Mouse (Mus musculus) kidney, adult 2 months (tissue): ENCODE measurements around the gene H2al2a. TPM values are rescaled to one million over a fixed set of nuclear protein-coding genes. Genes with fewer than 3 reads are reported as not detected.

Source experiments
- DNase-seq: peaks from one replicate; pipeline ENCODE4 v3.0.0; 2021
- H3K27ac ChIP-seq: fragments of 200-500 bp; 2 replicates; pipeline ENCODE4 v1.5.1; 2012; ENCODE audit warnings: low read depth, low read length, control low read depth, inconsistent platforms; ENCODE audit not compliant: insufficient read depth
- H3K27me3 ChIP-seq: fragments of 200-500 bp; replicated peaks from 2 replicates; pipeline ENCODE4 v1.6.1; 2012; ENCODE audit warnings: mild to moderate bottlenecking, moderate library complexity, low read length, inconsistent platforms; ENCODE audit not compliant: control insufficient read depth, insufficient read depth
- H3K36me3 ChIP-seq: fragments of 200-500 bp; 2 replicates; pipeline ENCODE4 v1.6.1; 2012; ENCODE audit warnings: mild to moderate bottlenecking, moderate library complexity, low read length, inconsistent platforms; ENCODE audit not compliant: control insufficient read depth, insufficient read depth
- H3K4me1 ChIP-seq: fragments of 200-500 bp; 2 replicates; pipeline ENCODE4 v1.6.1; 2011; ENCODE audit warnings: low read length; ENCODE audit not compliant: control insufficient read depth, insufficient read depth
- H3K4me3 ChIP-seq: fragments of 200-500 bp; 2 replicates; pipeline ENCODE4 v1.5.1; 2011; ENCODE audit warnings: mild to moderate bottlenecking, low read depth, low read length, control low read depth; ENCODE audit not compliant: insufficient read depth
- CTCF ChIP-seq: fragments of 200-500 bp; conservative IDR thresholded peaks from 2 replicates; pipeline ENCODE4 v1.5.1; 2011; ENCODE audit warnings: low read depth, mild to moderate bottlenecking, control low read depth, low read length, moderate library complexity, mixed read lengths; ENCODE audit not compliant: insufficient read depth, insufficient read length
- POLR2A ChIP-seq: fragments of 200-500 bp; IDR thresholded peaks from one replicate; pipeline ENCODE4 v1.6.1; 2011; ENCODE audit warnings: low read depth, low read length, control low read depth
- WGBS: fragments of 180-500 bp; shearing (Covaris S2); methylation state at CpG from one replicate; pipeline ENCODE4 v1.1.7; 2018; 5-methylcytosine and 5-hydroxymethylcytosine counted together
- polyA plus RNA-seq: library from polyadenylated mRNA; depleted of rRNA; stranded (reverse); fragments of >200 nt; gene quantifications from 2 replicates; pipeline ENCODE4 v1.2.3, GENCODE M21; 2012; rRNA removed

The H2al2a gene
- polyA plus RNA-seq, 1 experiment = 0.41 TPM

GRCm38 (mm10) chr2:17946875-17947274 lies 49.9 kb downstream of the H2al2a start:
- no peaks in the 10 kb centered on the region for H3K4me1 ChIP-seq
- H3K27me3 ChIP-seq = no peaks in the 10 kb centered on the region
- H3K27ac ChIP-seq = no peak overlapping the region
- DNase-seq = no peak
- H3K4me3 ChIP-seq = no peak overlapping the region
- no peaks in the 10 kb centered on the region for H3K36me3 ChIP-seq
- 77% methylated on average over 3 of the region's 3 CpGs for WGBS
- no peak for TF ChIP-seq POLR2A
- no peak for TF ChIP-seq CTCF

Other genes starting within 250 kb of the H2al2a start
- gene A930004D18Rik, start 40.8 kb upstream of the H2al2a start, polyA plus RNA-seq = 1.7 and 2.8 TPM in 2 replicates
- gene Skida1, start 52.1 kb upstream of the H2al2a start, polyA plus RNA-seq = 2.4 and 3.7 TPM in 2 replicates
- 29.3 and 32.7 TPM in 2 replicates for gene Mllt10, start 58.3 kb upstream of the H2al2a start, polyA plus RNA-seq